Mouse (Mus musculus) midbrain, embryonic 16.5 days (tissue): ENCODE data around the gene Cxcl12. TPM values are rescaled to one million over a fixed set of nuclear protein-coding genes. Genes with fewer than 3 reads are reported as not detected.

Experiments
- ATAC-seq: fragments of 200-750 bp; cut with Nextera tagmentation; 2 replicates; pipeline ENCODE4 v1.8.0; 2017; ENCODE audit warnings: moderate TSS enrichment
- H3K27ac ChIP-seq: fragments of 300-500 bp; sonication (generic); 2 replicates; pipeline ENCODE4 v1.5.1; 2014; ENCODE audit warnings: mild to moderate bottlenecking, low read length, mixed read lengths
- H3K27me3 ChIP-seq: fragments of 300-500 bp; sonication (generic); 2 replicates; pipeline ENCODE4 v1.6.1; 2014; ENCODE audit warnings: low read depth, low read length, mixed read lengths; ENCODE audit not compliant: control insufficient read depth, insufficient read depth
- H3K36me3 ChIP-seq: fragments of 300-500 bp; sonication (generic); 2 replicates; pipeline ENCODE4 v1.6.1; 2014; ENCODE audit warnings: mild to moderate bottlenecking, low read length, moderate library complexity, mixed read lengths; ENCODE audit not compliant: control insufficient read depth, insufficient read depth
- H3K4me1 ChIP-seq: fragments of 300-500 bp; sonication (generic); 2 replicates; pipeline ENCODE4 v1.6.1; 2014; ENCODE audit warnings: mild to moderate bottlenecking, low read length, mixed read lengths; ENCODE audit not compliant: control insufficient read depth, insufficient read depth
- H3K4me2 ChIP-seq: fragments of 300-500 bp; sonication (generic); 2 replicates; pipeline ENCODE4 v1.6.1; 2014; ENCODE audit warnings: mild to moderate bottlenecking, low read length, mixed read lengths
- H3K4me3 ChIP-seq: fragments of 300-500 bp; sonication (generic); 2 replicates; pipeline ENCODE4 v1.5.1; 2014; ENCODE audit warnings: low read depth, mild to moderate bottlenecking, low read length, moderate library complexity, mixed read lengths
- H3K9ac ChIP-seq: fragments of 300-500 bp; sonication (generic); 2 replicates; pipeline ENCODE4 v1.6.1; 2014; ENCODE audit warnings: low read depth, low read length, mixed read lengths
- H3K9me3 ChIP-seq: fragments of 300-500 bp; sonication (generic); replicated peaks from 2 replicates; pipeline ENCODE4 v1.6.1; 2014; ENCODE audit warnings: mild to moderate bottlenecking, low read length, mixed read lengths; ENCODE audit not compliant: control insufficient read depth, poor library complexity, severe bottlenecking
- WGBS: fragments of 180-500 bp; shearing (Covaris S2); extraction: QIAGEN DNeasy Blood & Tissue Kit; methylation state at CpG from one replicate; pipeline ENCODE4 v1.1.7; 2014; 5-methylcytosine and 5-hydroxymethylcytosine counted together
- polyA plus RNA-seq: library from polyadenylated mRNA; unstranded; fragments of >200 nt; fragmentation: Nextera tagmentation; extraction: Ambion mirVana; gene quantifications from 2 replicates; pipeline ENCODE4 v1.2.1, GENCODE M21; 2015

Gene Cxcl12
- polyA plus RNA-seq, 1 experiment from 2014 or later: 51.5 TPM

DNA sequence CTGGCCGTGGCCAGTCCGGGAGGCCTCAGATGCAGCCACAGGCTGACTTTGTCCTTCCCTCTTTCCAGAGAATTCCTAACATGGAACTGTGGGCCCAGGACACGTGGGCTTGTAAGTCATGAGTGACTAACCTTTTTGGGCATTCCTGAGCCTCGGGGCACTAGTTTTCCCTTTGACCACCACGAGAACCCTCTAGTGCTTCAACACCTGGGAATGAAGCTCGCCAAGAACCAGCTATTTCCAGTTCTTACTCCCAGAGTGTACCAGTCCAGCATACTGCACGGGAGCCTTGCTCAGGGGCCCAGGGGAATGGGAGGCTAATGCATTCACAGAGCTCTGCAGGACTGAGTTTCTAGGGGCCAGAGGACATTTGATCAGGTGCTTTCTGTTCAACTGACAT lies 24.3 kb downstream of the Cxcl12 start:
- no peak overlapping the region for H3K9ac ChIP-seq
- no peak for ATAC-seq
- no peak overlapping the region for H3K27ac ChIP-seq
- no peaks in the 10 kb centered on the region for H3K27me3 ChIP-seq
- H3K4me1 ChIP-seq: no peaks in the 10 kb centered on the region
- 82% methylated on average over 7 of the region's 7 CpGs for WGBS
- H3K4me2 ChIP-seq: no peak overlapping the region
- no peaks in the 10 kb centered on the region for H3K9me3 ChIP-seq
- H3K4me3 ChIP-seq: no peak overlapping the region
- H3K36me3 ChIP-seq: no peaks in the 10 kb centered on the region

DNA sequence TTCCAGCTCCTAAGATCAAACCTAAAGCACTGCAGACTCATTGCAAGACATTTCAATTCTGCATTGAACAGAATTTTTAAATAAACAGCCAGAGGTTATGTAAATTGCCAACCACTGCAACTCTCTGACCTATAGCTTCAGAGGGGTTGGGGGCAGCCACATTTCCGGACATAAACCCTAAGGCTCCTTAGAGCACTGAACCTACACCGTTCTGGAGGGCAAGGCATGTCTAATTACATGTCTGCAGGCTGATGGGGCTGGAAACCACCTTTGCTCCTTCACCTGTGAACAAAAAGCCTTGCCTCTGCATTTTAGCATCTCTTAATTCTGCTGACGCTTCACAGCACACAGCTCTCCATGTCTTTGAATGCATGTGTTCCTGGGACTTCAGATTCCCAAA lies 26.9 kb downstream of the Cxcl12 start:
- H3K36me3 ChIP-seq: no peaks in the 10 kb centered on the region
- no peaks in the 10 kb centered on the region for H3K9me3 ChIP-seq
- H3K27me3 ChIP-seq: no peaks in the 10 kb centered on the region
- no peak for ATAC-seq
- no peaks in the 10 kb centered on the region for H3K4me1 ChIP-seq
- H3K4me3 ChIP-seq: no peak overlapping the region
- no peak overlapping the region for H3K27ac ChIP-seq
- no peak overlapping the region for H3K4me2 ChIP-seq
- 81% methylated on average over 3 of the region's 3 CpGs for WGBS
- no peak overlapping the region for H3K9ac ChIP-seq

DNA sequence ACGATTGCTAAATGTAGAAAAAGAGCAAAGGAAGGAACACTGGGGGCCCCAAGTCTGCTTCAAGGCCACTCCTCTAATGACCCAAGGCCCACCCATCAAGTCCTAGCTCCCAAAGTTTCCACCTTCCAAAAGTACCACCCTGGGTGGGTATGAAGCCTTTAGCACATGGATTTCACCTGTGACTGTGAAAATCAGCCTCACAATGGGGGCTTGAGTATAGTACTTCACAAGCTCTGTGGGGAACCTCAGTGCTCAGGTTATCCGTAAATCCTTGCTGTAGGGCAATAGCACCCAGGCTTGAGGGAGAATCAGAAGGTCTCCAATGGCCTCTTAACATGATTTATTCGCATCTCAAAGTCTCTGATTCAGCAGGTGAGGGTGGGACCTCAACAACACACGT lies 30.5 kb downstream of the Cxcl12 start:
- Histone ChIP-seq H3K36me3 (no peaks in the 10 kb centered on the region), H3K9ac (no peak overlapping the region), H3K4me1 (no peaks in the 10 kb centered on the region), H3K9me3 (no peaks in the 10 kb centered on the region), H3K4me3 (no peak overlapping the region), H3K27me3 (no peaks in the 10 kb centered on the region), H3K27ac (no peak overlapping the region), H3K4me2 (no peak overlapping the region)
- 80% methylated on average over 4 of the region's 4 CpGs for WGBS
- no peak for ATAC-seq

DNA sequence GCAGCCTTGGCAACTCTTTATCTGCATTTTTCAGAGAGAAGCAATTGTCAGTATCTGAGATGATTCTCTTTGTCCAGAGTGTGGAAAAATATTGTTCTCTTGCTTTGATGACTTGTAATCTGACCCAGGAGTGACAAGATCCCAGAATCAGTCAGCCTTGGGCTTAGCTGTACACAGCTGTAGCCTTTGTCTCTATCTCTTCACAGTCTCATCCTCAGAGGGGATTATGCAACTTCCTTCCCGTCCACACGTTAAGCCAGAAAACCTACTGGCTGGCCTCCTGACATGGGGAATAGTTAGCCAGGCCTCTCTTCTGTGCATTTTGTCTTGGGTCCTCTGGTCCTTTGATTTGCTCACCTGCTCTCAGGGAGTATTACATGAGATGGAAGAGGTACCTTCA lies 31.4 kb downstream of the Cxcl12 start:
- Histone ChIP-seq H3K27me3 (no peaks in the 10 kb centered on the region), H3K4me1 (no peaks in the 10 kb centered on the region), H3K9me3 (no peaks in the 10 kb centered on the region), H3K4me3 (no peak overlapping the region), H3K9ac (no peak overlapping the region), H3K36me3 (no peaks in the 10 kb centered on the region), H3K27ac (no peak overlapping the region), H3K4me2 (no peak overlapping the region)
- 15% methylated on average over 2 of the region's 2 CpGs for WGBS
- ATAC-seq: no peak

DNA sequence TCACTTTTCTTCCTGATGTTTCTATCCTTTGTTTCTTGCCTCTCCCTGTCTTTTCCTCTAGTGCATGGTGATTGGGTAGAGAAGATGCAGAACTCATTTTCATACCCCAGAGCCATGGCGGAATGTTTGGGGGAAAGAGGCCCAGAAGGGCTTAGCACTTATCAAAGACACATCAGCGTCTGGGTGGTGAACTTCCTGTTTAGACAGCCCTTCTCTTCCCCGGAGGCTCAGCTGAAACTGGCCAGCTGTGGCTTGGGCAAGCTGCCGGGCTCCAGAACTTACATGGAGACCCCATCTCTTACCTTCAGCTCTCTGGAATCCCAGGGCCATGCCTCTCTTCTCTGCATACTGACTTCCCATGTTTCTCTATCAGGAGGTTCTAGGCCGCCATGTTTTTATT lies 32.6 kb downstream of the Cxcl12 start:
- no peaks in the 10 kb centered on the region for H3K27me3 ChIP-seq
- H3K9ac ChIP-seq: no peak overlapping the region
- H3K4me2 ChIP-seq: no peak overlapping the region
- no peaks in the 10 kb centered on the region for H3K9me3 ChIP-seq
- H3K27ac ChIP-seq: no peak overlapping the region
- 84% methylated on average over 5 of the region's 5 CpGs for WGBS
- ATAC-seq: no peak
- H3K36me3 ChIP-seq: no peaks in the 10 kb centered on the region
- H3K4me1 ChIP-seq: no peaks in the 10 kb centered on the region
- no peak overlapping the region for H3K4me3 ChIP-seq

DNA sequence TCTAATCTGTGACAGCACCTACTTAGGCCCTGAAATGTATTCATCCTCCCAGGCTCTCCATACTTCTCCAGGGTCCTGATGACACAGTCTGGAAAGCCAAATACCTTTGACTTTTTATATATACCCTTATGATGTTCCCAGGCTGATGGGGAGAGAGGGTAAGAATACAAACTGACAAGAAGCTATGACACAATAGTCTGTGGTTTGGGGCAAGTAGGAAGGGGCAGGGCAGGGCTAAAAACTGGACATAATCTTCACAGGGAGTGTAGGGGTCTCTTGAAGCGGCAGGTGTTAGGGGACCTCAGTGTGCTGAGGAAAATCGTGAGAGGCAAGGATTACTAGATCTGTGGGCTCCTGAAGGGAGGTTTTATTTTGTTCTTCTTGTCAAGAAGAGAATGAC lies 33.1 kb downstream of the Cxcl12 start:
- H3K4me2 ChIP-seq: no peak overlapping the region
- no peak for ATAC-seq
- no peaks in the 10 kb centered on the region for H3K36me3 ChIP-seq
- WGBS: 78% methylated on average over 2 of the region's 2 CpGs
- no peak overlapping the region for H3K4me3 ChIP-seq
- no peaks in the 10 kb centered on the region for H3K27me3 ChIP-seq
- no peaks in the 10 kb centered on the region for H3K9me3 ChIP-seq
- no peak overlapping the region for H3K9ac ChIP-seq
- H3K27ac ChIP-seq: no peak overlapping the region
- H3K4me1 ChIP-seq: no peaks in the 10 kb centered on the region

DNA sequence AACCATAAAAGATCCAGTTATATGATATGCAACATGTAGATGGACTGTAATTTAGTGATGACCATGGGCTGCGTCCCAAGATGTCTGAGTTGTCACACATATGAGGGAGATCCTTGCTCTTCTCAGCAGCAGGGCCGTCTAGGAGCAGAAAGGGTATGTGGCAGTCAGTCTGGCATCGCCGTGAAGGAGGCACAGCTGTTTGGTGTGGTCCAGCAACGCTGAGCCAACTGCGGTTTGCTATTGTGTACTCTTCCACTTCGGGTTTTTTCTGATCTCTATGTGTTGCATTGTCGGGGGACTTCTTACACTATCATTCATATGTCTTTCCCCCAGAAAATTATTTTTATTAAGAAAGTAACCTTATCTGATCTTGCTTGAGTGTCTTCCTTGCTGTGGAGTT lies 33.5 kb downstream of the Cxcl12 start:
- Histone ChIP-seq H3K9me3 (no peaks in the 10 kb centered on the region), H3K36me3 (no peaks in the 10 kb centered on the region), H3K9ac (no peak overlapping the region), H3K27me3 (no peaks in the 10 kb centered on the region), H3K4me1 (no peaks in the 10 kb centered on the region), H3K27ac (no peak overlapping the region), H3K4me2 (no peak overlapping the region), H3K4me3 (no peak overlapping the region)
- ATAC-seq: no peak
- 94% methylated on average over 8 of the region's 8 CpGs for WGBS

DNA sequence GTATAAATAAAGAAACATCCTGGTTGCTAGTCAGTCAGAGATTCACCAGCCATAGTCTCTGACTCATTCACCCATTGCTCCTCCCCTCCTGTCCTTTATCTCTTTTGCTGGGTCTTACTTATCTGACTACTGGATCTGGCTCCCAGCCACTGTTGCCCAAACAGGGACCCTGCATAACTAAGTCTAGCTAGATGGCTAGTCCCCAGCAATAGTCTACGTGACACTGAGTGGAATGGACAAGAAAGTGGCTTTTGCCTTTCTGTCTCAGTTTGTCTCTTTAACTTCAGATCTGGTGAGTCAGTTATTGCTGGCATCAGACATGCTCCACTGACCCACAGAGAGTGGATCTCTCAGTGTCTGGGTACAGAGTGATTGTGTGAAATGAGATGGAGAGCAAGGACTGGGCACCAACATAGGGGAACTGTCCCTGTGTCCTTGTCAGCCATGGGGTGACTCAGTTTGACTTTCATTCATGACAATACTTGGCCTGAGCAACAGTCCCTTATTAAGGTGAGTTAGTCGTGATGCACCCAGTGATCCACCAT lies 34.6 kb downstream of the Cxcl12 start:
- H3K4me1 ChIP-seq: no peaks in the 10 kb centered on the region
- H3K27me3 ChIP-seq: no peaks in the 10 kb centered on the region
- no peaks in the 10 kb centered on the region for H3K36me3 ChIP-seq
- ATAC-seq: no peak
- 87% methylated on average over 2 of the region's 2 CpGs for WGBS
- no peaks in the 10 kb centered on the region for H3K9me3 ChIP-seq
- no peak overlapping the region for H3K27ac ChIP-seq
- H3K4me2 ChIP-seq: no peak overlapping the region
- no peak overlapping the region for H3K9ac ChIP-seq
- H3K4me3 ChIP-seq: no peak overlapping the region

DNA sequence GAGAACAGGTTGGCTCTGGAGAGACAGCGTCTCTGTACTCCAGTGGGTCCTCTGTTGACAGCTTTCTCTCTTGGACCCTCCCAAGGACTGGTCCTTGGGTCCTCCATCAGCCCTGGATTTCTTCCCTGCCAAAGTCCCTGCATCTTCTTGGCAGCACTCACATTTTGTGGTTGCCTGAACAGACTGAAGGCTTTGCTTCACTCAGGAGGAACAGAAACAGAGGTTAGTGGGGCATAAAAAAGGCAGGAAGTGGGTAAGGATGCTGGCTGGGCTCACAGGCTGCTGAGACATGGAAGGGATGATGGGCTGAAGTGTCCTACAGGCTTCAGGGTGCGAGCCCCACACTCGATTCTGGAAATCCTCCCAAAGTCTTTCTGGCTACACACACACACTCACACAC lies 35.8 kb downstream of the Cxcl12 start:
- Histone ChIP-seq H3K4me1 (no peaks in the 10 kb centered on the region), H3K4me3 (no peak overlapping the region), H3K9ac (no peak overlapping the region), H3K4me2 (no peak overlapping the region), H3K27ac (no peak overlapping the region), H3K27me3 (no peaks in the 10 kb centered on the region), H3K36me3 (no peaks in the 10 kb centered on the region), H3K9me3 (no peaks in the 10 kb centered on the region)
- WGBS: 86% methylated on average over 3 of the region's 3 CpGs
- ATAC-seq: no peak

DNA sequence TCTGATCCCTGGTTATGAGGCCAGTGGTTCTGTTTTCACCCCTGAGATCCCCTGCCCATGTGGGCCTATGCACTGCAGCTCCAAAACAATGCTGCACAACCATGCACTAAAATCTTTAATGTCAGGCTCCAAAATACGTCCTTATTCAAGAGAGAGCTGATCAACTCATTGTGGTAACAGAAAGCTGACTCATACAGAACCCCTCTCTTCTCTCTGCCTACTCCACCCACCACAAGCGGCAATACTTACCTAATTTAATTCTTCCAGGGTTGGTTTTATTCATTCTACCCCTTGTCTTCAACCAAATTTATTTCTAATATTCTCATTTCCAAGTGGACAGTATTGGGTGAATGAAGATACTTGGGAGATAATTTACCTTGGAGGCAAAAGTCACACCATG lies 38.5 kb downstream of the Cxcl12 start:
- no peaks in the 10 kb centered on the region for H3K9me3 ChIP-seq
- H3K4me3 ChIP-seq: no peak overlapping the region
- H3K9ac ChIP-seq: no peak overlapping the region
- WGBS: 78% methylated on average over 2 of the region's 2 CpGs
- H3K4me1 ChIP-seq: no peaks in the 10 kb centered on the region
- no peak overlapping the region for H3K27ac ChIP-seq
- ATAC-seq: no peak
- H3K36me3 ChIP-seq: no peaks in the 10 kb centered on the region
- H3K27me3 ChIP-seq: no peaks in the 10 kb centered on the region
- H3K4me2 ChIP-seq: no peak overlapping the region
